Mouse (Mus musculus): ENCODE measurements around the gene Harbi1. TPM values are rescaled to one million over a fixed set of nuclear protein-coding genes. Genes with fewer than 3 reads are reported as not detected.
"Not testable (repeated sequence)": the region's sequence is repeated elsewhere in the genome, so short reads cannot be mapped to it uniquely, and the experiment has no call there.

Gene Harbi1
- polyA plus RNA-seq, 1 experiment from 2014 or later: 22.7 TPM

- 75% methylated on average over 4 of the region's 4 CpGs for WGBS
- H3K9me3 ChIP-seq: no peaks in the 10 kb centered on the region
- no peaks in the 10 kb centered on the region for H3K4me1 ChIP-seq
- no peak overlapping the region for H3K4me2 ChIP-seq (replicated peaks)
- H3K4me3 ChIP-seq: no peak overlapping the region
- ATAC-seq (ENCODE audit: low FRiP score, low read depth): no peak
- H3K27me3 ChIP-seq: no peaks in the 10 kb centered on the region
- H3K36me3 ChIP-seq: 0 out of 2 replicates have a peak, but pooled peaks cover 12% of the 10 kb centered on the region
- no peak overlapping the region for H3K27ac ChIP-seq (replicated peaks)
- H3K9ac ChIP-seq (replicated peaks): no peak overlapping the region
Observed at GRCm38 (mm10) chr2:91723382-91723781, 12.7 kb downstream of the Harbi1 start.

GRCm38 (mm10) chr2:91723951-91724350 lies 13.3 kb downstream of the Harbi1 start:
- Histone ChIP-seq H3K9ac (replicated peaks) (no peak overlapping the region), H3K9me3 (no peaks in the 10 kb centered on the region), H3K36me3 (0 out of 2 replicates have a peak, but pooled peaks cover 12% of the 10 kb centered on the region), H3K27me3 (no peaks in the 10 kb centered on the region), H3K4me3 (no peak overlapping the region), H3K27ac (replicated peaks) (no peak overlapping the region), H3K4me2 (replicated peaks) (no peak overlapping the region), H3K4me1 (no peaks in the 10 kb centered on the region)
- ATAC-seq (ENCODE audit: low FRiP score, low read depth): no peak

- H3K9me3 ChIP-seq: no peaks in the 10 kb centered on the region
- WGBS: 62% methylated on average over 2 of the region's 2 CpGs
- 0 out of 2 replicates have a peak, but pooled peaks cover 12% of the 10 kb centered on the region for H3K36me3 ChIP-seq
- no peak overlapping the region for H3K9ac ChIP-seq (replicated peaks)
- H3K4me2 ChIP-seq (replicated peaks): no peak overlapping the region
- no peak for ATAC-seq (ENCODE audit: low FRiP score, low read depth)
- no peaks in the 10 kb centered on the region for H3K27me3 ChIP-seq
- no peak overlapping the region for H3K27ac ChIP-seq (replicated peaks)
- H3K4me1 ChIP-seq: no peaks in the 10 kb centered on the region
- no peak overlapping the region for H3K4me3 ChIP-seq
Observed at GRCm38 (mm10) chr2:91724716-91725115, 14.1 kb downstream of the Harbi1 start.

- WGBS: 57% methylated on average over 4 of the region's 4 CpGs
- H3K4me2 ChIP-seq (replicated peaks); H3K4me1 ChIP-seq; H3K9me3 ChIP-seq; H3K27me3 ChIP-seq; H3K27ac ChIP-seq (replicated peaks); H3K36me3 ChIP-seq; H3K9ac ChIP-seq (replicated peaks); H3K4me3 ChIP-seq; ATAC-seq (ENCODE audit: low FRiP score, low read depth): not testable (repeated sequence)
Observed at GRCm38 (mm10) chr2:91725476-91725875, 14.8 kb downstream of the Harbi1 start.

- WGBS: 89% methylated on average over 3 of the region's 3 CpGs
- no peak overlapping the region for H3K9ac ChIP-seq (replicated peaks)
- no peaks in the 10 kb centered on the region for H3K9me3 ChIP-seq
- H3K27me3 ChIP-seq: no peaks in the 10 kb centered on the region
- ATAC-seq (ENCODE audit: low FRiP score, low read depth): no peak
- no peak overlapping the region for H3K27ac ChIP-seq (replicated peaks)
- no peak overlapping the region for H3K4me3 ChIP-seq
- H3K4me2 ChIP-seq (replicated peaks): no peak overlapping the region
- no peaks in the 10 kb centered on the region for H3K4me1 ChIP-seq
- no peaks in the 10 kb centered on the region for H3K36me3 ChIP-seq
Observed at GRCm38 (mm10) chr2:91727011-91727410, 16.4 kb downstream of the Harbi1 start.

GRCm38 (mm10) chr2:91729571-91729970 lies 18.9 kb downstream of the Harbi1 start:
- Histone ChIP-seq H3K4me1 (no peaks in the 10 kb centered on the region), H3K36me3 (no peaks in the 10 kb centered on the region), H3K27ac (replicated peaks) (peak overlapping the region; percentile 94), H3K9ac (replicated peaks) (peak overlapping the region; percentile 98), H3K4me2 (replicated peaks) (peak overlapping the region; percentile 71), H3K4me3 (peak overlapping the region; percentile 98), H3K9me3 (no peaks in the 10 kb centered on the region), H3K27me3 (no peaks in the 10 kb centered on the region)
- 20% methylated on average over 4 of the region's 4 CpGs for WGBS
- no peak for ATAC-seq (ENCODE audit: low FRiP score, low read depth)

GRCm38 (mm10) chr2:91729971-91730821 lies 19.5 kb downstream of the Harbi1 start, which contains the start of gene Ambra1:
TSS of gene Ambra1 (plus strand) at chr2:91730134.
- Histone ChIP-seq H3K9ac (replicated peaks) (peak within 1 kb of the TSS; percentile 98), H3K27ac (replicated peaks) (peak within 1 kb of the TSS; percentile 94), H3K27me3 (no peaks in the 10 kb centered on the region), H3K4me1 (no peaks in the 10 kb centered on the region), H3K36me3 (no peaks in the 10 kb centered on the region), H3K9me3 (no peaks in the 10 kb centered on the region), H3K4me3 (peak within 1 kb of the TSS; percentile 98), H3K4me2 (replicated peaks) (peak within 1 kb of the TSS; percentile 71)
- WGBS: under 1% methylated on average over 67 of the region's 68 CpGs
- peak; percentile 87 for ATAC-seq (ENCODE audit: low FRiP score, low read depth)

- H3K4me1 ChIP-seq: no peaks in the 10 kb centered on the region
- 92% methylated on average over 5 of the region's 5 CpGs for WGBS
- no peak overlapping the region for H3K27ac ChIP-seq (replicated peaks)
- H3K4me2 ChIP-seq (replicated peaks): no peak overlapping the region
- H3K4me3 ChIP-seq: no peak overlapping the region
- H3K27me3 ChIP-seq: no peaks in the 10 kb centered on the region
- H3K9me3 ChIP-seq: no peaks in the 10 kb centered on the region
- no peaks in the 10 kb centered on the region for H3K36me3 ChIP-seq
- no peak overlapping the region for H3K9ac ChIP-seq (replicated peaks)
- ATAC-seq (ENCODE audit: low FRiP score, low read depth): no peak
Observed at GRCm38 (mm10) chr2:91735221-91735620, 24.6 kb downstream of the Harbi1 start.

DNA sequence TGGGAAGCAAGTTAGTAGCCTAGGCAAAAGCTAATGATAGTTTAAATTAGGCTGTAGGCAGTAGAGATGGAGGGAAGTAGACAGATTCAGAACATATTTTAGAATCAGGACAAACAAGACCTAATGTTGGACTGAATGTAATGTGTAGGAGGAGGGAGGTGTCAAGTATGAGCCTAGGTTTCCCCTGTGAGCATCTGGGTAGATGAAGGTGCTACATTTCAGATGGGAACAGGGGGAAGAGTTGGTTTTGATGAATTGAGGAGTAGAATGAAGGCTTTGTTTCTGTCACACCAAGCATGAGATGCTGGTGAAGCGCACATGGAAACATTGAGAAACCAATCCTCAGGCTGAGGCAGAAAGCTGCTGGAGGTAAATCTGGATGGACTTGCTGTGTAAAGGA lies 28.9 kb downstream of the Harbi1 start:
- no peaks in the 10 kb centered on the region for H3K27me3 ChIP-seq
- no peak overlapping the region for H3K9ac ChIP-seq (replicated peaks)
- 94% methylated on average over 1 of the region's 1 CpGs for WGBS
- ATAC-seq (ENCODE audit: low FRiP score, low read depth): no peak
- no peak overlapping the region for H3K4me3 ChIP-seq
- H3K4me1 ChIP-seq: no peaks in the 10 kb centered on the region
- no peaks in the 10 kb centered on the region for H3K9me3 ChIP-seq
- H3K27ac ChIP-seq (replicated peaks): no peak overlapping the region
- no peaks in the 10 kb centered on the region for H3K36me3 ChIP-seq
- H3K4me2 ChIP-seq (replicated peaks): no peak overlapping the region

- no peak for ATAC-seq (ENCODE audit: low FRiP score, low read depth)
- Histone ChIP-seq H3K4me3 (no peak overlapping the region), H3K9ac (replicated peaks) (no peak overlapping the region), H3K4me1 (no peaks in the 10 kb centered on the region), H3K9me3 (no peaks in the 10 kb centered on the region), H3K36me3 (no peaks in the 10 kb centered on the region), H3K27ac (replicated peaks) (no peak overlapping the region), H3K27me3 (no peaks in the 10 kb centered on the region), H3K4me2 (replicated peaks) (no peak overlapping the region)
- 91% methylated on average over 5 of the region's 5 CpGs for WGBS
Observed at GRCm38 (mm10) chr2:91744686-91745085, 34.0 kb downstream of the Harbi1 start.

DNA sequence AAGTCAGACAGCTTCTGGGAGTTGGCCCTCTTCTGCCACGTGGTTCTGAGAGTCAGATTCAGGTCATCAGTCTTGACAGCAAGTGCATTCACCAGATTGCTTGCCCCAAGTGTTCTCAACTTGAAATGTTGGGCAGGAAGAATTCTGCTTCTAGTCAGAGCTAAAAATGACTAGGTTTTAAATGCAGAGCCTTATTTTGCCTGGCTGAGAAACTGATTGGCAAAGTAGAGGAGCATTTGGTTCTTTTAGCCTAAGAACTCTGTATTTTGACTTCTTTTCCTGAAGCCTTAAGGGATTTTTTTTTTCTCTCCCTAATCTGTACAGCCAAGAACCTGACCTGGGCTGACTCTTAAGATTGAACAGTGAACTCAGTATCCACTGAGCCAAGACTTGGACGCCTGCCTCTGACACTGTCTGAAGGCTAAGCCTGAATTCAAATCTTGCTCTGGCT lies 39.2 kb downstream of the Harbi1 start:
- H3K4me1 ChIP-seq: no peaks in the 10 kb centered on the region
- H3K27me3 ChIP-seq: no peaks in the 10 kb centered on the region
- H3K9me3 ChIP-seq: no peaks in the 10 kb centered on the region
- no peaks in the 10 kb centered on the region for H3K36me3 ChIP-seq
- H3K27ac ChIP-seq (replicated peaks): no peak overlapping the region
- ATAC-seq (ENCODE audit: low FRiP score, low read depth): no peak
- H3K9ac ChIP-seq (replicated peaks): no peak overlapping the region
- H3K4me3 ChIP-seq: no peak overlapping the region
- WGBS: 75% methylated on average over 2 of the region's 2 CpGs
- H3K4me2 ChIP-seq (replicated peaks): no peak overlapping the region
